Mouse (Mus musculus): ENCODE data around the gene Kcnh1. TPM values are rescaled to one million over a fixed set of nuclear protein-coding genes. Genes with fewer than 3 reads are reported as not detected.

Kcnh1 gene
- total RNA-seq, 4 experiments from 2014 or later: 0.06 to 0.12 (median 0.10) TPM

DNA sequence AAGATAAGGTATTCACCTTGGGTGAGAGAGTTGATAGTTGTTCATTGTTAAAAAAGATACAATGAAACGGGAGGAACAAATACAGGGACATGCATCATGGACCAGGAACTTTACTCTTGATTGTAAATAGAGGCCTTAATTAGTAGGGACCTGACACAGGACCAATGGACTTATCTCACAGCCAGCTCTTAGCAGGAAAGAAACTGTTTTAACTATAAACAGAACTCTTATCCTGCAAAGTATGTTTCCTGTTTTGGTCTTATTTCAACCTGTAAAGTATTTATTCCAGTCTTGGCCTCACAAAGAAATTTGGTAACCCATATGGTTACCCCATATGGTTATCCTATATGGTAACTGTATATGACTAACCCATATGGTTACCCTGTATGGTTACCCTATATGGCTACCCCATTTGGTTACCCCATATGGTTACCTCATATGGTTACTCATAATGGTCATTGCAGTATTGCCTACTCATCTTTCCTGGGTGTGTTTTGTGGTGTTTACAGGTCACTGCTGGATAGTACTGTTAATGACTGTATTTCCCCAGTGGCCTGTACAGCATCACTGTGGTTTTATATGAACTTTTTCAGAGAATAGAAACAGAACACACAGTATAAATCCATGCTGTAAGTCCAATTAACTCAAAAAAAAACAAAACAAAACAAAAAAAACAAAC lies 125.0 kb downstream of the Kcnh1 start:
- no peak for DNase-seq (ENCODE audit: low spot score)

DNA sequence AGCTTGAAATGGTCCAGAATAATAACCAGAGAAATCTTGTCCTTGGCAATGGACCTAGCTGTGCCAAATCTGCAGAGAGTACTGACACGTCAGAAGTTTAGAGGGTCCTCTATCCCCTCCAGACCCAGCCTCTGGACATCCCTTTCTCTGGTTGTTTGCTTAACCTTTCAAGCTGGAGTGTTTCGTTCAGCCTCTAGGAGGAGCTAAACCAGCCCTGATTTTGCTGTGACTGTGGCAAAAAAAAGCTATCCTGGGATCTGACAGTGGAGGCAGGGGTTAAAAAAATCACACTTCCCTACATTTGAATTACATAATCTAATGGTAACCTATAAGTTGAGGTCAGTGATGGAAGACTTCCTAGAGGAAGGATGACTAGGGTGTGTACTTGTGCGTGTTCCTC lies 133.6 kb downstream of the Kcnh1 start:
- DNase-seq (ENCODE audit: low spot score): no peak

DNA sequence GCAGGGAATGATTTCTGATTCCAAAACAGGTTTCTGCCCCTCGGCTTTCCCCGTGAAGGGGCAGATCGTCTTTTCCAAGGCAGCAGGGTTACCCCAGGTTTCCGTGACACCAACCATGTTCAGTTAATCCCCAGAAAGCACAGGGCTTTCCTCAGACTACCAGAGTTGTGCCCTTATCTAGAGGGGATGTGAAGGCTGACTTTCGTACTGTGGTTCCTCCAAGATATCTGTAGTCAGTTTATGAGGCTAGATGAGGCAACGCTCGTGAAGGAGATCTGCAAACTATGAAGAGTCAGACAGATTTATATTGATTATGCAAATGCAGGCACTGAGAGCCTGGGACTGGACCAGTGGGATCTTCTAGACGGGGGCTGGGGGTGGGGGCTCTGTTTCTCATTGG lies 136.5 kb downstream of the Kcnh1 start:
- no peak for DNase-seq (ENCODE audit: low spot score)

DNA sequence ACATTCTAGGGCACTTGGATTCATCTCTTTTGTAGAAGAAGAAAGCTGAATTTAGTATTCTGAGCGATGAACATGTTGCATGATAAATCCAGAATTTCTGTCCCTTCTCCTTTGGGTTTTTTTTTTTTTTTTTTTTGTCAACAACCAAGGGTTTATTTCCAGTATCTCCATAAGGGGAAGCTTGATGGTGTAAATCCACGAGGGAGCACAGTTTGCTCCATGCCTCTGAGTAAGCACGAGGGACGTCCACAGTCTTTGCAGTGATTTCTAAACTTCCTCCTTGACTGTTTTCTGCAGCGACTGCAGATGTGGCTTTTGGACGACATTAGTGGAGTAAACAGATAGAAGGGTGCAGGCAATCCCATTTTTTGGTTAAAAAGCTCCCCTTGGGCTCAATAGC lies 140.6 kb downstream of the Kcnh1 start:
- no peak for DNase-seq (ENCODE audit: low spot score)

DNA sequence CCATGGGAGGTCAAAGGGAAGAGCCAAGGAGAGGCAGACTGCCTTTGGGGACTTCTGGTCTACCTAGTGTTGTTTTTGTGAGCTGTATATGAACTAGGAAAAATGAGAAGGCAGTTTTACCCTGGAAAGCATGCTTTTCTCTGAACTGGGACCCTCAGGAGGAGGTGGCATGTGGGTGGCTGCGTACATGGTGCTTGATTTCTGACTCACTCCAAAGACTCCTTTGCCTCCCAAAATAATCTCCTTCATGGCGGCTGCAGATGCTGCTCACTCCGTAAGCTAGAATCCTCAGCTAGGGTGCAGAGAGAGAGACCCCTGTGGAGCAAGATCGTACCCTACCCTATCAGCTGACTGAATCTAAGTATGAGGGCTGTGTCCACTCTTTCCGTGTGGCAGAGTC lies 145.5 kb downstream of the Kcnh1 start:
- DNase-seq (ENCODE audit: low spot score): no peak

DNA sequence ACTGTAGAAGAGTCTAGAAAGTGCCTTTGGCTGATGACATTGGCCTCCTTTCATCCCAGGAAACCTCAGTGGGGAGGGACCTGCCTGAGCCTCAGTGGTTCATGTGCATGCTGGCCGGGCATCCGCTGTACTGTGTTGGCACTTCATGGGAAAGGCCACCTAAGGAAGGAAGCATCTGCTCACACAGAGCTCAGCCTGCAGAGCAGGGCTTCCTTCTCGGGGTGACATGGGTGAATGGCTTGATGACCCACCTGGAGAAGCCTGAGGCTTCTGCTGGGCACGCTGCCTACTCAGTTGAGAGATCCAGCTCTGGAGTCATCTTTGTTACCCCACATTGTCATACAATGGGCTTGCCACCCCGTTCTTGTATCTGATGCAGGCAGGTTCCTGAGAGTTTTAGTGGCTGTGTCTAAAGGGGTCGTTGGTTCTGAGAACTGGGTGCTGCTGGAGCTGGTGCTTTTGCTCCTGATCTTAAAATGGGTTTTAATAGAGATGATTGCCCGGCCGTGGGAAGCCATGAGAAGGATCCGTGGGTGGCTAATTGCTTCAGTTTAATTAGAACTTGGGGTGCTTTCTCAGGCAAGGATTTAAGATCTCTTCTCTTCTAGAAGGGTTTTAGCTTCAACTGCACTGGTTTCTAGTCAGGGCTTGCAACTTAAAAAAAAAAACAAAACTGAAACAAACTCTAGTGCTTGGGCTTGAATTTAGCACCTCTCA lies 148.9 kb downstream of the Kcnh1 start:
- DNase-seq (ENCODE audit: low spot score): no peak

DNA sequence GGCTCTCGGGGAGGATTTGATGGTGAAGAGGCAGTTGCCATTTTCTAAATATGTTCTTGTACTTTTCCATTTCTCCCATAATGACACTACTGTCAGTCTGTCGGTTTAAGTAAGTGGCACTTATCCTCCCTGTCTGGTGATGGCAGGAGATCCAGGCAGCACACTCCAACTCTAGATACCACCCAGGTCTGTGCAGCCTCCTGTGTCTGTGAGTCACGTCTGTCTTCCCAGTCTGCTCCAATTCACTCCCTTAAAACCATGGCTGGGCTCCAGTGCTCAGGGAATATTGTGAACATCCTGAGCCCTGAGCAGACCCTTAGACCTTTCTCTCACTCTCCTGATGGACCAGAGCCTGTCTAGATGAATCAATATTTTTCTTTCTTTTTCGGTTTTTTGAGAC lies 151.2 kb downstream of the Kcnh1 start:
- DNase-seq (ENCODE audit: low spot score): no peak

DNA sequence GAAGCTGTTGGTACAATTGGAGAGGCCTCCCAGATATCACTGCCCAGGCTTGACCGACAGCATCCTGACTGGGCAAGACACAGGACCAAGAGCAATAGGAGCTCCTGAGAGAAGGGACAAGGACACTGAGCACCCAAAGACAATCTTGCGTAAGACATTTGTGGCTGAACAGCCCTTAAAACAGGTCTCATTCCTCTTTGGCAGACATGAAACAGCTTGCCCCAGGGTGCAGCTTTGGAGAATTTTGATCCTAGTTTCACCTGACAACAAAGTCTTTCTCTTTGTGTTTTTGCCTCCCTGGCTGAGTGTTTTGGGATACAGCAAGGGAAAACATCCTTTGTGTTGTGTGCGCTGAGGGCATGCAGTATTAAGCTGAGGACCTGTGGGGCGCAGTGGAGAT lies 153.4 kb downstream of the Kcnh1 start:
- DNase-seq (ENCODE audit: low spot score): no peak

DNA sequence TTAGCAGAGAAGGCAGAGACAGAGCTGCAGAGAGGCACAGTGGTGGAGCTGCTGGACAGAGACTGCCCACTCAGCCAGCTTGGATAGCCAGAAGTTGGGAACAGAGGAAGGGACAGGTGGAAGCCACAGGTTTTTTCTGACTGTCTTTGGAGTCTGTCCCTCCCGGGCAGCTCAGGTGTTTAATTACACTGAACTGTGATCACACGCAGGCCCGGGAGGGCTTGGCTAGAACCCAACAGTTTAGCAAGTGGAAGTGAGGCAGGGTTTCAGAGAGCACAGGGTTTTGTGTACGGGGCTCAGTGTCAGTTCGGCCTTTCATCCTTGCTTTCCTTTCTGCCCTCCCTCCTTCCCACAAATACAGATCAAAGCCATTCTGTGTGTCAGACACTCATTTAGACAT lies 156.8 kb downstream of the Kcnh1 start:
- DNase-seq (ENCODE audit: low spot score): no peak

DNA sequence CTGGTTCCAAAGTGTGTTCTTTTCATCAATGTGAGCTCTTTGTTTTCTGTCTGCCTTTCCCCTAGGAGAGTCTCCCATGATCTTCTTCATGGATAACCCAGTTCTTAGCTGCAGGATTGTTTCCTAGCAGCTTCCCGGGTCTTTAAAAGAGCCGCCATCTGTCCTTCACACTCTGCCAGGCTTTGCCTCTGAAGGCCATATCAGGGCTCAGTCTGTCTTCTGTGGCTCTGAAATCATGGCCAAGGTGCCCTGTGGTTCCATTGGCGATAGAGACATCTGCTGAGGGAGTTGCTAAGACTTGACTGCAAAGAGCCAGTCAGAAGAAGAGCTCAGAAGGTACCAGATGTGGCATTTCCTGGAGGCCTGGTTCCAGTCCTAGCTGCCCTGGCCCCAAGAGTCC lies 165.7 kb downstream of the Kcnh1 start:
- no peak for DNase-seq (ENCODE audit: low spot score)

DNA sequence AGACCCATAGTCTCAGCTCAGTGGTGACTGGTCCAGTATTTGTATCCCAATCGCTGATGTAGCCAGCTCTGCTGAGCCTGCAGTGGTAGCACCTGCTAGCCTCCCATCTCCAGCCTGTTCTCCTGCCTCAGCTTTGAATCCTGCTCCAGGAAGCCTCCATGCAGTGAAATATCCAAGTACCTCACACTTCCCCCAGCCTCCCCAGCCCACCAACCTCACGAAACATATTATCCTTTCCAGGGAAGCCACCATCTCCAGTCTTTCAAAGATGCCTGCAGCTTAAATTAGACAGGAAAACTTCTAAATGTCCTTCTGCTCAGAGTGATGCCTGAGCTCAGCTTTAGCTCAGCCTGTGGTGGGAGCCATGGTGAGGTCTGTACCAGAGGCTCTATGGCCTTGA lies 168.6 kb downstream of the Kcnh1 start:
- no peak for DNase-seq (ENCODE audit: low spot score)

DNA sequence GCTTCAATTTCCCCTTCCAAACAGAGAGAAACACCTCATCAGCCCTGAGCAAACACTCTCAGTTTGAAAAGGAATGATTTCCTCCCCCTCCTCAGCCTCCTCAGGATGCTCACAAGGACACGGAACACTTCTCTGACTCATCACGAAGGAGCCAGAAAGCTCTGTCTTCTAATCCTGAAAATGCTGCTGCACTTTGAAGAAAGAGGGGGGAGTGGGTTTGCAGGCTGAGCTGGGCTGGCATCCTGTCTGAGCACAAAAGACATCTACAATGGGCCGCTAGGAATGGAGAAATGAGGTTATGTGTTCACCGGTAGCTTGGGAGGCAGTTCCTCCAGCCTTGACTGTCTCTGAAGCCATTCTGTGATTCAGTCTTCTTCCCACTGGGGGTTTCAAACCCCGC lies 177.8 kb downstream of the Kcnh1 start:
- no peak for DNase-seq (ENCODE audit: low spot score)

DNA sequence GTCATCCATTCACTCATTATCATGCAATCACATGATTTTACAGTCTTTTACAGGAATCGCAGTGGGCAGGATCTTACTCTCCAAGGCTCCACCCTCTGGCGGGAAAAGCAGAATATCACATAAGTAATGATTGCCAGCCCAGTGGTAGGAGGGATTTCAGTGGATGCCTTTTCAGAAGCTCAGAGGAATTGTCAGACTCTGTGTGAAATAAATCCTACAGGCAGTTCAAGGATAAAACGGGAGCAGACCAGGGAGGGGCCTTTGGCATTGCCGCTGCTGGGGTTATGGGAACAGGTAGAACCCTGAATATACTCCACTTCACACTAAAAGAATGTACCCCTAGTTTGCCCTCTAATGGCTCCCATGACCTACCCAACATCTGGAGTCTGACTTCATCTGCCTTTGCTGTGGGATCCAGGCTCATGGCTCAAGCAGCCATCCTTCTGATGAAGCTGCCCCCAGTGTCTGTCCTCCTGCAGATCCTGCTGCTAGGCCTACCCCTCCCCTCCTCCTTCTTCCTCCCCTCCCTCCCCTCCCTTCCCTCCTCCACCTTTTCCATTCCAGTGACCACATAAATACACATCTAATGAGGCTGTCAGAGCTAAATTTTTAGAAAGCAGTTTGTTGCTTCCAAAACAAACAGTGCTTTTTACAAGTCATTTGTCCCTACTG lies 181.5 kb downstream of the Kcnh1 start:
- DNase-seq (ENCODE audit: low spot score): no peak

DNA sequence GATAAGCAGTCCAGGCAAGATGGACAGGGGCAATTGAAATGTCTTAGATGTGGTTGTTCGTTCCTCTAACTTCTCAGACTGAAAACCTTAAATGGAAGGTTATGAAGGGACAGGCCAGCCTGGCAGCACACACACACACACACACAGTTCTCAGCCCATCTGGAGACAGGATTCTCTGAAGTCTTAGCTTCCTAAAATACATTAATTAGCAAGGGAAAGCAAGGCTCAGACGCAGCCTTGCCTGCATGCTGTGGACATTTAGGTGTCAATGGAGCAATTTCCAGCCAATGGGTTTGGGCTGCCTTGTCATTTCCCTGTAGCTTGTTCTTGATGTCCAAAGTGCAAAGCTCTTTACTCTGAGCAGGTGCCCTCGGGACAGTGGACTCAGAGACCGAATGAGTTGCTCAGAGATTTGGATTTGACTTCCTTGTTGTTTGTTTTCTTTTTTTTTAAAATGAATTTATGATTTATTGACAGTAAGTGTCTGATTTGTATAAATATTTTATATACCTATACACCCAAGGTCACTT lies 188.0 kb downstream of the Kcnh1 start:
- no peak for DNase-seq (ENCODE audit: low spot score)

DNA sequence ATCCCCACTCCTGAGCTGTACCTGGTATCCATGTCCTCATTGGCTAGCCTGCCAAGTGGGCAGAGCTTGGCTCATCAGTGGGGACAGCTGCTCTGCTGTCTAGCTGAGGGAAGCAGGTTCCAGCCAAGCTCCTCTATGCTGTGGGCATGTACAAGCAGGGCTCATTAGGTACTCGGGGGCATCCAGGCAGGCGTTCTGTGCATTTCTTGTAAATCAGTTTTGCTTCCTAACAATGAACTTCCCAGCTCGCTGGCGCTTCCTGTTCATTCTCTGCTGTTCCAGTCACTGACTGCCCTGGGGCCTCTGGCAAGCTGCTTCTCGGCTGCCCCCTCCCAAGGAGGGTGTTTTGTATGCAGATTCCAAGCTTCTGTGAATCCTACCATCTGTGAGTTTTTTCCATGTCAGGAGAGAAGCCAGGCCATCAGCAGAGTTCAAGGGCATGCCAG lies 190.0 kb downstream of the Kcnh1 start:
- no peak for DNase-seq (ENCODE audit: low spot score)

DNA sequence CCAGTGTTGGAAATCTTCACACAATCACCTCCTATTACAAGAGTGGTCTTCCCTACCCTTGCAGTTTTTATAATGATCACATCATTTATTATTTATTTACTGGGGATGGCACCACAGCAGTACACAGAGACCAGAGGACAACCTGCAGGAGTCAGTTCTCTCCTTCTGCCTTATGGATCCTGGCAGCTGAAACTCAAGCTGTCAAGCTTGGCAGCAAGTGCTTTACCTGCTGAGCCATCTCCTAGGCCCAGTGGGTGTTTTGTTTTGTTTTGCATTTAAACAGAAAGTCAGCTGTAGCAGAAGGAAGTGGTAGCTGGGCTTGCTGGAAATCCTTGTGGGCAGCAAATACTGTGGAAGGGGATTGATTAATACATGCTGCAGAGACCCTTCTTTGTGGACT lies 197.1 kb downstream of the Kcnh1 start:
- DNase-seq (ENCODE audit: low spot score): no peak

DNA sequence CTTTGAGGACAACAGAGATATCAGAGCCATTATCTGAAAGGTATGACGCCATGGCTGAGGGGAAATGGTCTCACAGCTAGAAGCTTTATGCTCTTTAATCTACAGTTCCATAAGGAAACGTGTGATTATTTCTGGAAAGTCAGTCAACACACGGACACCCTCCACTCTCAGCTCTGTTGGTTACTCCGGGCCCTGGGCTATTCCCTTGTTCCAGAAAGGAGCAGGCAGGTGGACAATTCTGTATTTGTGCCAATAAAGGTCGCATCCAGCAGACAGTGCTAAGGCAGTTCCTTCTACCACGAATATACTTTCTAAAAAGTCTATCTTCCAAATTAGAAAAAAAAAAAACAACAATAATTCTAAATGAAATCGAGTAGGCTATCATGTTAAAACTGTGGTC lies 200.5 kb downstream of the Kcnh1 start:
- DNase-seq (ENCODE audit: low spot score): no peak

DNA sequence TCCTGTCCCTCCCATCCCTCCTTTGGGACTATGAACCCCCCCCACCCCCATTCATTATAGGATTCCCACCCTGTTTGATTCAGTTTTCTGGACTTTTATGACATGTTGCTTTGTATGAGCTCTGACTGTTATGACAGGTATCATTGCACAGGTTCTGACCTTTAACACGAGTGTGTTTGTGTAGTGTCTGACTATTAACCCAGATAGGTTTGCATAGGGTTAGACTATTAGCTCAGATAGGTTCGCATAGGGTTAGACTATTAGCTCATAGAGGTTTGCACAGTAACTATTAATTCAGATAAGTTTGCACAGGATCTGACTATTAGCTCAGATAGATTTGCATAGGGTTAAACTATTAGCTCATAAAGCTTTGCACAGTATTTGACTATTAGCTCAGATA lies 201.7 kb downstream of the Kcnh1 start:
- no peak for DNase-seq (ENCODE audit: low spot score)

DNA sequence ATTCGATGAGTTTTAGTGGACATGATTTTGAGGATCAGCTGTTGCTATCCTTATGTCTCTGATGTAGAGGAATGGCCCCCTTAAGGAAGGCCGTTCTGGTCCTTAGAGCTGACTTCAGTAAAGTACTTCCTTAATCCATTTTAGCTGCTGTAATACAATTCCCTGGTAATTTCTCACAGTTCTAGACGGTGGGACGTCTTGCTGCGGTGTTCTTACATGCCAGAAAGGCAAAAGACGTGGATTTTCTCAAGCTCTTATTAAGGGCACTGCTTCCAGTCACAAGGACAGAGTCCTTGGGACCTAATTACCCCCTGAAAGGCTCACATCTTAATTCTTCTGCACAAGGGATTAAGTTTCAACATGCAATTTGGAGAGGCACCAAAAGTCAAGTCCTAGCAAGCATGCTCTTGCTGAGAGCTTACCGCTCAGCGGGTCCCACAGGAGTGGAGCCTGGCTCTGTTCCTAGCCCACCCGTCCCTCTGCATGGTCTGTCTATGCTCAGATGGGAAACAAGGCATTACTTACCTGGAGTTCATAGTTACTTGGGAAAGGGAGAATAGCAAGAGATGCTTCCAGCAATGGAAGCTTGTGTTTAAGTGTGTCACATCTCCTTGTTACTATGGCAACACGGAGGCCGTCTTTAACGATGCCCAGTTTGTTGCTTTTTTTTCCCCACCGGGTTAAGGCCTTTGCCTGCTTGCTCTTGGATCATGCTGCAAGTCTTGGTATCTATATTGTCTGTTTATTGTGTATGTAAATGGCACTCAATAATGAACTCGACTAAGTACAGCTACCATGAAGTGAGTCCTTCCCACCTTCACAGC lies 209.3 kb downstream of the Kcnh1 start:
- no peak for DNase-seq (ENCODE audit: low spot score)

DNA sequence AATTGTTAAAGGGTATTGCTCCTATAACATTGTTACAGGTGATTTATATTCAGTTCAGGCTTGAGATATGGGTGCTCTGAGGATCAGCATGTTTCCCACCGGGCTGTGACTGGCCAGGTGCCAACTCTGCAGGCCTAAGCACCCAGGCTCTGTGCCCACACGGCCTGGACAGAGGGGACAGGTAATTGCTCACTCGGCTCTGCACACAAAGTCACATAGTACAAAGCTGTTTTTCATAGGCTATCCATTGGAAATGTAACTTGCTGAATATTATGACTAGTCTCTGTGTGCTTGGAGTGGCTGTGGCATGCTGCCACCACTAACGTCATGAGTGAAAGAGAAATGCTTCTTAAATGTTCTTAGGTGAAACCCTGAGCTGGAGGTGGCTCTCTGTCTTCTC lies 210.4 kb downstream of the Kcnh1 start:
- DNase-seq (ENCODE audit: low spot score): no peak

DNA sequence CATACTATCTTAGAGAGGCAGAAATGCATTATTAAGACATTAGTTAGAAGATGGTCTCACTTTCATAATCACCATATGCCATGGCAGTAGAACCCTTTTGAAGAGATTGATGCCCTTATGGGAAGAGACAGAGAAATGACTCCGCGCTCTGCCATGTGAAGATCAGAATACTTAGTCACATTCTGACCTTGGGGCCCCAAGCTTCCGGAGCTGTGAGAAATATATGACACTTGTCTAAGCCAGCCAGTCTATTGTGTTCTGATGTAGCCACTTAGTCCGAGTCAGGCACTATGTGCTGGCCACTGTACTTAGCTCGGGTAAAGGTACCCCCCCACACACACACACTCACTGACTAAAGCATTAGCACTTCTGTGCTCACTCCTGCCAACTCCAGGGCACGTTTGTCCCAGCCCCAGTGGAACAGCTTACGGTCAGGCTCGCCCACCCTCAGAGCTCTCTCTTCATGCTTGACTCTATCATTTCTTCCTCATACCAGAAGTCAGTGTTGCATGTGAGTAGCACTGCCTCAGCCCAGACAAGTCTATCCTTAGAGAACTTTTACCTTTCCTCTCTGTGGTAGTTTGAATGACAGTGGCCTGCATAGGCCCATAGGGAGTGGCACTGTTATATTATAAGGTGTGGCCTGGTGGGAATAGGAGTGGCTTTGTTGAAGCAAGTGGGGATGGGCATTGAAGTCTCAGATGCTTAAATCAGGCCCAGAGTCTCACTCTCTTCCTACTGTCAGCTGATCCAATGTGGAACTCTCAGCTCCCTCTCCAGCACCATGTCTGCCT lies 212.5 kb downstream of the Kcnh1 start:
- DNase-seq (ENCODE audit: low spot score): no peak

Data from heart, adult 8-10 months (tissue).